In the genomic region with DNA sequence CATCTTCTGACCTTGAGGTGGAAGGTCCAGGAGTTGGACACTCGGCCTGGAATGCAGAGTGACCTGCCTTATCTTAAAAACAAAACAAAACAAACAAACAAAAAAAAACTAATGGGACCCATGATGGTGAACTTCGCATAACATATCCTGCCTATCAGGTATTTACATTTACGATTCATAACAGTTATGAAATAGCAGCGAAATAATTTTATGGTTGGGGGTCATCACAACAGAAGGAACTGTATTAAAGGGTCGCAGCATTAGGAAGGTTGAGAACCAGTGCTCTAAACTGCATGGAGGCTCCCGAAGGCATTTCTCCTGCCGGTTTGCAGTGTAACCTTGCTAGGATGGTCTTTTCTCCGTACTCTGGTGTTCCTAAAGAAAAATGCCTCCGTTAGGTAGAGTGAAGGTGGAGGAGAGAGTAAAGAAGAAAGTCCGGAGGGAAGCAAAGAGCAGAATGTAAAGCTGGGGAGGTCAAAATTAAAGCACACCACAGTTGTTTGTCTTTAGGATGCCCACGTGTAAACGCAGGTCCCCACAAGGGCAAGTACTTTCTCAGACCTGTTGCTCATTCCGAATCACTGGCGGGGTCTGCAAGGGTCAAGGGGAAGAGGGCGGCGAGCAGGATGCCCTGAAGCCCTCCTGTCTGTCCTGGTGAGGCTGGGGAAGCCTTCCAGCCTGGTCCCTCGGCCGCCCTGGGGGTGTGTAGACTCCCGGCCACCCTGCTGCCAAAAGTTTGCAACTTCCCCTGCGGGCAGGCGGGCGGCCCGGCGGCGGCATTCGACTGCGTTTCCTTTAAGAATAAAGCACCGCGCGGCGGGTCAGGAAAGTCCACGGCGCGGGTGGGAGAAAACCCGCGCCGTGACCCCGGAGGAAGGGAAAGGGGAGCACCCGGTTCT, we compare ENCODE assay signal across 7 mouse cellular contexts. TPM values are rescaled to one million over a fixed set of nuclear protein-coding genes. Genes with fewer than 3 reads are reported as not detected.
A peak's percentile ranks its signal among the peaks of the same experiment; 100 is the strongest.
DNase-seq lines count a peak whose midpoint lies in the region; ATAC-seq and TF ChIP-seq lines count a peak whose summit lies in the region.

No protein-coding gene starts in this region.

- TF ChIP-seq CTCF in E14TG2a.4 (conservative IDR thresholded peaks at IDR 0.05; ENCODE audit: low read length) = no peak
- no peak for TF ChIP-seq CTCF in bone marrow, adult 2 months (IDR thresholded peaks at IDR 0.05; ENCODE audit: control insufficient read depth, insufficient read depth, low read length)
- no peak for TF ChIP-seq CTCF in intestine, postnatal 0 days (IDR thresholded peaks at IDR 0.05; ENCODE audit: low read depth)
- TF ChIP-seq CTCF in lung, adult 2 months (IDR thresholded peaks at IDR 0.05; ENCODE audit: insufficient read depth, low read length) = no peak

- DNase-seq in lung, adult 2 months = peak; percentile 23
- DNase-seq in c-Kit-positive CD71-positive TER-119-positive erythroid progenitor cells, embryonic 14.5 days (ENCODE audit: low spot score) = no peak

- 0 out of 2 replicates have a peak, but pooled peaks cover 4% of the 10 kb centered on the region for H3K9me3 ChIP-seq in E14TG2a.4 (ENCODE audit: low read length)
- H3K9me3 ChIP-seq in intestine, postnatal 0 days (ENCODE audit: control insufficient read depth) = no peaks in the 10 kb centered on the region
- H3K9me3 ChIP-seq in neural tube, embryonic 13.5 days = no peaks in the 10 kb centered on the region

- H3K4me3 ChIP-seq in E14TG2a.4 (replicated peaks; ENCODE audit: low read length) = peak overlapping the region; percentile 81
- H3K4me3 ChIP-seq in bone marrow, adult 2 months (replicated peaks; ENCODE audit: control insufficient read depth, low read depth, low read length) = peak overlapping the region; percentile 24
- H3K4me3 ChIP-seq in intestine, postnatal 0 days (ENCODE audit: low read depth, low read length) = peak overlapping the region; percentile 58
- peak overlapping the region; percentile 57 for H3K4me3 ChIP-seq in lung, adult 2 months (replicated peaks; ENCODE audit: extremely low read depth, low read depth, low read length)
- H3K4me3 ChIP-seq in neural tube, embryonic 13.5 days = peak overlapping the region; percentile 57

- H3K27me3 ChIP-seq in E14TG2a.4 (ENCODE audit: insufficient read depth, low read length) = peaks cover 64% of the 10 kb centered on the region
- H3K27me3 ChIP-seq in intestine, postnatal 0 days (replicated peaks; ENCODE audit: control insufficient read depth, insufficient read depth, low read length) = peaks cover 13% of the 10 kb centered on the region
- peaks cover 39% of the 10 kb centered on the region for H3K27me3 ChIP-seq in neural tube, embryonic 13.5 days

- 15% methylated on average over 39 of the region's 39 CpGs for WGBS in bone marrow, adult 2 months
- WGBS in intestine, postnatal 0 days = 14% methylated on average over 39 of the region's 39 CpGs
- 17% methylated on average over 39 of the region's 39 CpGs for WGBS in lung, adult 2 months
- 13% methylated on average over 39 of the region's 39 CpGs for WGBS in neural tube, embryonic 13.5 days

- ATAC-seq in granulocyte monocyte progenitor cell, adult 5-6 weeks (replicated peaks; ENCODE audit: poor library complexity, severe bottlenecking) = peak; percentile 77
- peak; percentile 49; the same call in 1 of the 2 replicates for ATAC-seq in intestine, postnatal 0 days
- peak; percentile 53; the same call in 1 of the 2 replicates for ATAC-seq in neural tube, embryonic 13.5 days (ENCODE audit: low read depth)

- H3K27ac ChIP-seq in bone marrow, adult 2 months (ENCODE audit: control insufficient read depth, insufficient read depth, low read depth, low read length, poor library complexity) = no peak overlapping the region; the same call in 1 of the 2 replicates
- H3K27ac ChIP-seq in intestine, postnatal 0 days (ENCODE audit: low read depth, low read length) = no peak overlapping the region
- no peak overlapping the region for H3K27ac ChIP-seq in neural tube, embryonic 13.5 days (replicated peaks)

- no peak for TF ChIP-seq POLR2A in bone marrow, adult 2 months (IDR thresholded peaks at IDR 0.05; ENCODE audit: borderline replicate concordance, control insufficient read depth, low read depth, low read length)
- no peak for TF ChIP-seq POLR2A in lung, adult 2 months (IDR thresholded peaks at IDR 0.05; ENCODE audit: borderline replicate concordance, extremely low read depth, low read depth, low read length)

- peak overlapping the region; percentile 83 for H3K4me2 ChIP-seq in intestine, postnatal 0 days (replicated peaks; ENCODE audit: low read depth)
- H3K4me2 ChIP-seq in neural tube, embryonic 13.5 days = peak overlapping the region; percentile 99

- peak overlapping the region; percentile 48; the same call in 1 of the 2 replicates for H3K9ac ChIP-seq in intestine, postnatal 0 days (ENCODE audit: low read depth, low read length)
- H3K9ac ChIP-seq in neural tube, embryonic 13.5 days = peak overlapping the region; percentile 71

- no peaks in the 10 kb centered on the region for H3K36me3 ChIP-seq in E14TG2a.4 (ENCODE audit: insufficient read depth, low read length)
- no peaks in the 10 kb centered on the region for H3K36me3 ChIP-seq in intestine, postnatal 0 days (ENCODE audit: control insufficient read depth, insufficient read depth)
- H3K36me3 ChIP-seq in neural tube, embryonic 13.5 days = no peaks in the 10 kb centered on the region

- H3K4me1 ChIP-seq in E14TG2a.4 (replicated peaks; ENCODE audit: low read depth, low read length) = peaks cover 10% of the 10 kb centered on the region
- peaks cover 2% of the 10 kb centered on the region; the same call in 1 of the 2 replicates for H3K4me1 ChIP-seq in bone marrow, adult 2 months (ENCODE audit: control insufficient read depth, insufficient read depth, low read length)
- H3K4me1 ChIP-seq in intestine, postnatal 0 days (replicated peaks; ENCODE audit: control insufficient read depth, insufficient read depth, low read length) = no peaks in the 10 kb centered on the region
- H3K4me1 ChIP-seq in lung, adult 2 months (ENCODE audit: control insufficient read depth, insufficient read depth, low read length) = no peaks in the 10 kb centered on the region; the same call in 1 of the 2 replicates
- peaks cover 16% of the 10 kb centered on the region for H3K4me1 ChIP-seq in neural tube, embryonic 13.5 days (replicated peaks)

RNA-seq across cellular contexts. Expression of a gene that starts 33.1 kb away (rescaled TPM):
- 6.8 and 14.5 TPM in 2 replicates for polyA plus RNA-seq in bone marrow, adult 2 months (2011; ENCODE audit: insufficient read depth, insufficient read length, low replicate concordance, missing spikeins)
- 19.1 and 30.1 TPM in 2 replicates for total RNA-seq in granulocyte monocyte progenitor cell, adult 5-6 weeks (2014; fragmentation: Nextera tagmentation)
- 56.0 and 63.8 TPM in 2 replicates for total RNA-seq in granulocyte monocyte progenitor cell, adult 5-6 weeks (2017)
- 24.1 and 25.6 TPM in 2 replicates for polyA plus RNA-seq in intestine, postnatal 0 days (2015; fragmentation: Nextera tagmentation; extraction: Ambion mirVana)
- 8.6 and 12.0 TPM in 2 replicates for polyA plus RNA-seq in lung, adult 2 months (2012; rRNA removed)
- polyA plus RNA-seq in neural tube, embryonic 13.5 days (2015; fragmentation: Nextera tagmentation; extraction: Ambion mirVana) = 43.5 and 43.6 TPM in 2 replicates

Comparison
In these comparisons a context has a peak if more than half of its experiments do, and no peak if none do; other contexts are left out.
1. H3K4me3 ChIP-seq: peak in every context shown above with its lines; median percentile 81 in E14TG2a.4; 58 in intestine, postnatal 0 days; 57 in lung, adult 2 months; 57 in neural tube, embryonic 13.5 days; 24 in bone marrow, adult 2 months.